Mouse (Mus musculus): Measurements from ENCODE around the gene Rimbp3.
"Not testable (repeated sequence)": the region's sequence is repeated elsewhere in the genome, so short reads cannot be mapped to it uniquely, and the experiment has no call there.

Gene Rimbp3

DNA sequence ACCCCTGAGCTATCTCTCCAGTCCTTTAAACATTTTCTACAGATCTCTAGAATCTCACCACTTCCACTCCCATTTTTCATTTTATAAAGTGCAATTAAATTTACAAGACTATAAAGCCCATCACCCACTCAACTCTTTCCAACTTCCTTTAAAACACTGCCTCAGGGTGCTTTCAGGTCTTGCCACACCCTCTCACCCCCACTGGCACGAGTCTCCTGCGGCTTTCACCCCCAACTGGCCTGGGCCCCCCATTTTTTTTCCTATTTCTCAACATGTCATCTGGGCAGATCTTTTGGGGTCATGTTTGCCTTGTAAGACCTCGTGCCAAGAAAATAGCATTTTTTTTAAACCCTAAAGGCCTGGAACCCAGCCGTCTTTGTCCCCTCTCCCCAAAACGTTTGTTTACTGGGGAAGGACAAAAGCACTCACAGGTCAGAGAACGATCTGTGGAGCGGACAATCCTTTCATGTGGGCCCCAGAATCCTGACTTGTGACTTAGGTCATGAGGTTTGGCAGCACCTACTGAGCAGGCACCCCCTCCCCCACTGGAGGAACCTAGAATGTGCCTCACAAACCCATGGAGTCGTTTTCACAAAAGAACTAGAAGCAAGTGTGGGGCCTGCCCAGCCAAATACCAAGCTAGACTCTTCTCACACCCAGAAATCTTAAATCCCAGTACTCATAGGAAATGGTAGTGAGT is 8.7 kb downstream of the Rimbp3 start:
- DNase-seq (ENCODE audit: low spot score in 2 of 2), result no peak

DNA sequence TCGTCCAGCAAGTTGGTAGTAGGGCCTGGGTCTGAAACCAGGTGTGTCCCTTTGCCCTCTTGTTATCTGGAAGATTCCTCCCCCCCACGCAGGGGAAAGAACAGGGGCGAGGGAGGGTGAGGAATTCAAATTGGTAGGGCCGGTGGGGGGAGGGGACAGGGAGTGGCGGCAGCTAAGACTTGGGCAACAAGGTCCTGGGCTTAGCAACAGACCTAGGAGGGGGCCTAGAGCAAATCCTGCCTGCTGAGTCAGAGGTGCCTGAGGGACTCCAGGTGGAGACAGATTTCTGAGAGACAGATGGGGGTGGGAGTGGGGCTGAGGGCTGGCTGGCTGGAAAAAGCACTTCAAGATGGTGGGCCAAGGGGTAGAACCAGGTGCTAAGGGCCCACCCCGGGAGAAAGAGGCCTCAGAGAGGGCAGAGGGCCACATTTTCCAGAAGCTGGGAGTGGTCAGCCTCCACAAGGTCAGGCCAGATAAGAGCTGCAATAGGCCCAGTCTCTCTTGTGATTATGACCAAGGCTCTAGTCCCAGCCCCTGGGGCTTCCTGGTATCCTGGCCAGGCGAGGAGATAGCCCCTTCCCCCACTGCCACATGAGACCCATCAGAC is 11.8 kb downstream of the Rimbp3 start:
- DNase-seq (ENCODE audit: low spot score in 2 of 2), result no peak

DNA sequence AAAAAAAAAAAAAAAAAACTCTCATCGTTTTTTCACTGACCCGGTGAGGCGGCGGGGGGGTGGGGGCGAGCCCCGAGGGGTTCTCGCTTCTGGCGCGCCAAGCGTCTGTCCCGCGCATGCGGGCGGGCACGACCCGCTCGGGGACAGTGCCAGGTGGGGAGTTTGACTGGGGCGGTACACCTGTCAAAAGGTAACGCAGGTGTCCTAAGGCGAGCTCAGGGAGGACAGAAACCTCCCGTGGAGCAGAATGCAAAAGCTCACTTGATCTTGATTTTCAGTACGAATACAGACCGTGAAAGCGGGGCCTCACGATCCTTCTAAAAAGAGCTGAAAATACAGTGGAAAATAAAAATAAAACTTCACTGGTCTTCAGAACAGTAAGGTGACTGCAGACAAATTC is 13.8 kb downstream of the Rimbp3 start:
- DNase-seq (ENCODE audit: low spot score in 2 of 2), result peak; percentile 77 to 96

DNA sequence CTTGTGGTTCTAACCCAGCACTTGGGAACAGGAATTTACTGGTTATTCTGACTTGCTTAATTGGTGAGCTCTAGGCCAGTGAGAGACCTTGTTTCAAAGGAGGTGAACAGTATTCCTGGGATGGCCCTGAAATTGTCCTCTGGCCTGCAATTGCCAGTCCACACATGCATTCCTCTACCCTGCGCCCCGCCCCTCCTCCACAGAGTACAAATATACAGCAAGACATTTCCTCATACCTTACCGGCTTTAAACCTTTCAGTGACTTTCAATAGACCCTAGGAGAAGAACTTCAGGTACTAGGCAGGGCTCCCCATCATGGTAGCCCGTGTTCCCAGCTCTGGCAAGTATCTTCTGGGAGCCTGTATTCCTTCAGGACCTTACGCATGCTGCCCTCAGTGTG is 17.2 kb downstream of the Rimbp3 start:
- DNase-seq (ENCODE audit: low spot score in 2 of 2), result no peak

DNA sequence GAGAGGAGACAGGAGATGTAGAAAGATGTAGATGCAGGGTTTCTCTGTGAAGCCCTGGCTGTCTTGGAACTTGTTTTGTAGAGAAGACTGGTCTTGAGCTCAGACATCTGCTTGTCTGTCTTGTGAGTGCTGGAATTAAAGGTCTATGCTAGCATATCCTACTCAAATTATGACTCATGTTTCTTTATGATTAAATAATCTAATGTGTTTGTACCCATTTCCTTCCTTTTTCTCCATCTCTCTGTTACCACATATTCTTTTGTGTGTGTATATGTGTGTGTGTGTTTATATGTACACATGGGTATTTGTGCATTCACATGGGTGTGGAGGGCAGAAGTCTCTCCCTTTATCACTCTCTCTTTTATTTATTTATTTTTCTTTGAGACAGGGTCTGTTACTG is 18.1 kb downstream of the Rimbp3 start:
- no peak for DNase-seq (ENCODE audit: low spot score in 2 of 2)

DNA sequence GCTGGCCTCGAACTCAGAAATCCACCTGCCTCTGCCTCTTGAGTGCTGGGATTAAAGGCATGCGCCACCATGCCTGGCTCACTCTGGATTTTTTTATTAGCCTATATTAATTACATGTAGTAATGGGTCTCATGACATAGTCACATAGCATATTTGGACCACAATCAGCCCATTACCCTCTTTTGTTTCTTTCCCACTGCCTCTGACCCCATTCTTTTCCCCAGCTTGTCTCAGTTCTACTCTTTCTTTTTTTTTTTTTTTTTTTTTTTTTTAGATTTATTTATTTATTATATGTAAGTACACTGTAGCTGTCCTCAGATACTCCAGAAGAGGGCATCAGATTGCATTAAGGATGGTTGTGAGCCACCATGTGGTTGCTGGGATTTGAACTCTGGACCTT is 23.1 kb downstream of the Rimbp3 start:
- not testable (repeated sequence) for DNase-seq (ENCODE audit: low spot score in 2 of 2)

DNA sequence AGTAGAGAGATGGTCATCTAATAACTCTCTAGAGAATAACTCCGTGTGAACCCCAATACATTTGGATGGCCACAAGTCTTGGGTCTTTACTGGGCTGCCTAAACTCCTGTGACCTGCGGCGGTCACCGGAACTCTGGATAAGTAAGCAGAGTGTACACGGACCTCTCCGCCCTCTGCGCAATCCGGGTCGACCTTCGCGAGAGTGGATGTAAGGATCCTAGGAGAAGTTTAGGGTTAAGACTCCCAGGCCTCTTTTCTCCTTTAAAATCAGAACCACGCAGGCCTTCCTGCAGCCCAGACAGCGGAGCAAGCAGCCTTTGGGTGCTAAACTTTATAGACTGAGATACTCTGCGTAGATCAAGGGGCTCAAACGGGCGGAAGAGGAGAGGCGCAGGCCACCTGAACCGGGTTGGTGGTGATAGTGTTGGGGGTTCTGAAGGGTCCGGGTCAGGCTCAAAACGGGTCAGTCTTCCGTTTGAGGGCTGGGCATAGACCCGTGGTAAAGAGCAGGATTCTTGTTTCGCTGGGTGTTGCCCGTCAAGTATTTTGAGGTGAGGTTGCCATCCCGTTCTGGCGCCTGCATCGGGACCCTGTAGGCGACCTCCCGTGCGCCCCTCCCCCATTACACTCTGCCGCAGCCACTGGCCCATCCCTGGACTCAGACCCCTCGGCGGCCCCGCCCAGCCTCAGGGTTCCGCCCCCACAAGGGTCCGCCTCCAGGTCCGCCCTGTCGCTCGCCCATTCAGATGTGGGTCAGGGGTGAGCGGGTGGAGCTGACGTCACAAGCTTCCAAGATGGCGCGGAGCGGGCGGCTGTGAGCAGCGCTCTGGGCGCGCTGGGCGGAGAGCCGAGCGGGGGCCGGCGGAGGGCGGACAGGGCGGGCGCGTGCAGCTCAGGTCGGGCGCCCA is 24.6 kb downstream of the Rimbp3 start, which contains the start of gene Hic2:
Hic2 (plus strand) TSS at position 779 of the 908 bp plus-strand sequence.
- peak; percentile 85 to 87 for DNase-seq (ENCODE audit: low spot score in 2 of 2)

DNA sequence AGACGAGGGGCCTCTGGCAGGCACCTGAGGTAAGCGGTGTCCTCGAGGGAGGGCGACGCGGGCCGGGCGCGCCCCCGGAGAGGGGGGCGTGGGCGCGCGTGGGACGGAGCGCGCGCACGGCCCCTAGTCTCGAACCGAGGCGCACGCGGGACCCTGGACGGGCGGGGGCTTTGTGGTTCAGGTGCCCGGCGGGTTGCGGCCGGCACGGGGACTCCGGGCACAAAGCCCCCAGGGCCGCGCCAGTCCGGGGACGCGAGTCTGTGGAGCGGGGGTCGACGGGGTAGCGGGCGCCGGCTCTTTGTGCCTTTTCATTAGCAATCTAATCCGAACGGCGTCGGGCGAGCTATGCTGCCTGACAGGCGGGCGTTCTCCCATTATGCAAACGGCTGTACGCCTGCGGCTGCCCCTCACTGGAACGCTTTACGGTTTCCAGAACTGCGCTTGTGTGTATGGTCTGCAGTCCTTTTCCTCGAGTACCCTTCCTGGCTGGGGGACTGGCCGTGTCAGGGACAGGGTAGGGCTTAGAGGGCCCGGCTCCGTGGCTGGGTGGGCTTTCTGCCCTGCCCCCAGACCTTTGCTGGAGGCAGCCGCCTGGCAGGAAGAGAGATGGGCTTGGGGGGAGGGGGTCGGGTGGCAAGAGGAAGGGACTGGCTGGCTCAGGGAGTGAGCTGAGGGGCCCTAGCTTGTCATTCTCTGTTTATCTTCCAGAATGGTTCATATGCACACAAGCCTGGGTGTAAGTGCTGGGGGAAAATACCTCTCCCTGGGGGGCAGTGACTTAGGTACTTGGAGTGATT is 25.5 kb downstream of the Rimbp3 start:
- peak in 1 of 2 experiments; percentile 31 for DNase-seq (ENCODE audit: low spot score in 2 of 2)

DNA sequence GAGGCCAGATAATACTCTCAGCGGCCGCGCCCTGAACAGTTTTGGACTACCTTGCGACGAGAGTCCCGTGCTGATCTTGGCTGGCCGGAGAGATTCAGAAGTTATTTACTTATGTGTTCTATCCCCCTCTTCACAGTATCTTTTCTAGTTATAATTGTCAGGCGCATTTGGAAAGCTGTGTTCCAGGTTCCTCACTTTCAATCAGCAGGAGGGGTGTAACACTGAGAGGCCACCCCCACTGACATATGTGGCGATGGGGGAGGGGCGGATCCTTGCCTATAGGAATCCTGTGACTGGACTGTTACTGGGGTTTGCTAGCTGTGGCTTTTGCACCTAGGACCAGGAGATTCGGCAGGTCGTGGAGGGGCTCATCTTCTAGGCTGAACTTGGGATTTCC is 26.1 kb downstream of the Rimbp3 start:
- DNase-seq (ENCODE audit: low spot score in 2 of 2), result peak; percentile 25 to 27

DNA sequence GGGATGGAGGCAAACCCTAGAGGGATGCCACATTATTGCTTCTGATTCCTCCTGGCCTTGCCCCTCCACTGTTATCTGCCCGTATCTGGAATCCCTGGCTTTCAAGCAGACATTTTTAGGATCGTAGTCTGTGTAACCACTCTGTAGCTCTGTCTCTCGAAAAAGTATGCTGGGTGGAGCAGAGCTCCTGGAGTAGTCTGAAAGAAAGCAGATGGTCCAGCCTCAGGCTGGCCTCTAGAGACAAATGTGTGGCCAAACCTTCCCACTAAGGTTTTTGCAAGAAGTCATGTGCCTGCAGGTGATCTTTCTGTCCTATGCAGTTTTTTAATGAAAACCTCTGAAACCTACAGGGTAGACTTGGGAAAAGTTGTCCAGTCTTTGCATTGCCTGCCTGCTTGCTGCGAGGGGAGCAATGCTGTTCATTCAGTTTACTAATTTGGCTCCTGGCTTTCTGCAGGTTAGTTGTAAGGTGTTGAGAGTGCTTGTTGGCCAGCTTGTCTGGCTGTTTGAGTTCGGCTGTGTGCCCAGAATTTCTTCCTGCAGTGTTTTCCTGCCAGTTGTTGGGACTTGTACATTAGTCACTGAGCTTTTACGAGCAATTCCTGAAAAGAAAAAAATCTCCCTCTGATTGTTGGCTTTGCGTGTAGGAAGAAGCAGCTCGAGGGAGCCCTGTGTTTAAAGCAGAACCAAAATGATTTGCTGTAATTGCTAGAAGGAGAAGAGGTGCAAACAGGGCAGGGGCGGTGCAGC is 26.7 kb downstream of the Rimbp3 start:
- DNase-seq (ENCODE audit: low spot score in 2 of 2), result no peak

DNA sequence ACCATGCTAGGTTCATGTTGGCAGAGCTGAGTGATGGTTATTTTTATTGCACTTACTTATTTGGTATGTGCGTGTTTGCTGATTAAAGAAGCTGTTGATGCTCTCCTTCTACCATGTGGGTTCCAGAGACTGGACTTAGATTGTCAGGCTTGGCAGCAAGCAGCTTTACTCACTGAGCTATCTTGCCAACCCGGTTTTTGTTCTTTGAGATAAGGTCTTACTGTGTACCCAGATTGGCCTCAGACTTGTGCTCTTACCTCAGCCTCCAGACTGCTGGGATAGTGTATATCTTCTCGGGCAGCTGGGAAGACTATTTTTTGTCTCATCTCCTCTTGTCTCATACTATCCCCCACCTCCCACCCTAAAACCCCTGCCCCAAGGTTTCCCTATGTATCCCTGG is 29.2 kb downstream of the Rimbp3 start:
- DNase-seq (ENCODE audit: low spot score in 2 of 2), result no peak

DNA sequence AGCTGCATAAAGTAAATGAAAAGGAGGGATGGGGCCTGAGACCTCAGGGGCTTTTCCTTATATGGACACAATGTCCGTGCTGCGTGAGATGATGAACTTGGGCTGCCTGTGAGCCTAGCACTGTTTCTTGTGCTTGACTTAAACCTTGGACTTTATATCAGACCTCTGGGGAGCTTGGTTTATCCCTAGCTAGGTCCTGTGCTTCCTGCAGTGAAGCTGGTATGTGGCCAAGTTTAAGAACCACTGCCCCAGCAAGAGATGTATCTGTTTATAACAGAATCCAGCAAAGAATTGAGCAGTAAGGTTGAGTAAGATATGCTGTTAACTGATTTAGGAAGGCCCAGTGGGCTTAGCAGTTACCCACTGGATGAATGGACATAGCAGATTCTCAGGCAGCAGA is 31.0 kb downstream of the Rimbp3 start:
- no peak for DNase-seq (ENCODE audit: low spot score in 2 of 2)

DNA sequence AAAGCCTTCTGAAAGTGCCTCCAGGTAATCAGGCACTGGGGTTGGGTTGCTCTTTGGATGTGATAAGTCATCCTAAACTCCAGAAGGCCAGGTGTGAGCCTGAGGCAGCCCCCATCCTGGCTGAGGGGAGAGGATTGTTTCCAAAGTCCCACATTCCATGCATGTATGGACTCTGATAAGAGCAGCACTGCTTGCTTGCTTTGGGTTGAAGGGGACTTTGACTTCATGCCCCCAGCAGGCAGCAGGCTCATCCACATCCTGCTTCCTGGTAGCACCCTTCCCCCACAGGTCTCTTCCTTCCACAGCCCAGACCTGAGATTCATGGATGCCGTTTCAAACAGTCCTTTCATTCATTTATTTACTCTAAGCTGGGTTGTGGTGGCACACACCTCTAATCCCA is 35.3 kb downstream of the Rimbp3 start:
- DNase-seq (ENCODE audit: low spot score in 2 of 2), result no peak

DNA sequence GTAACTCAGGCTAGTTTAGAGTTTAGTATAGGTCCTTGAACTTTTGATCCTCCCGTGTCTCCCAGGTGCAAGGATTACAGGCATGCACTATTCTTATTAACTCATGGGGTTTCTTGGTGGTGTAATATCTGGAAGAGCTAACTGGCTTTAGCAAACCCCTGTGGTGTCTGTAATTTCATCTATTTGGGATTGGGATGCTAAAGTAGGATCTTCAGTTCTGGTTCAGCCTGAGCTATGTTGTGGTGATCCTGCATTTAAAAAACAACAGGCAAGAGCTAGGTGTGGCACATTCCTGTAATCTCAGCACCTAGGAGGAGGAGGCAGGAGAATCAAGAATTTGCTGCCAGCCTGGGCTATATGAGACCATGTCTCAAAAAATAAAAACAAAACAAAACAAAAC is 36.6 kb downstream of the Rimbp3 start:
- DNase-seq (ENCODE audit: low spot score in 2 of 2), result no peak

DNA sequence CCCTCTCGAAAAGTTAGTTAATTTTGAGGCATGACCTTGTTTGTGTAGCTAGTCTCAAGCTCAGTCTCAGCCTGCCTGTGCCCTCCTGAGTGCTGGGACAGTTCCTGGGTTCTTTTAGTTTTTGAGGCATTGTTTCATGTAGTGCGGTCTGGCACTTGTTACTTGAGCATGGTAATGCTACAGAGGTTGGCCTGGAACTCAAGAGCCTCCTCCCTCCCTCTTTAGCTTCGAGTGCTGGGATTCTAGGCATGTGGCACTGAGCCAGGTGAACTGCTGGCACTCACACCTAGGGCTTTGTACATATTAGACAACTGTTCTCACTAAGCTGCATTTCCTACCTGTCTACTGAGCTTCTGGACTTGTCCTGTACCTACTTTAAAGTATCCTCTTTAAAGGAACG is 39.3 kb downstream of the Rimbp3 start:
- no peak for DNase-seq (ENCODE audit: low spot score in 2 of 2)

DNA sequence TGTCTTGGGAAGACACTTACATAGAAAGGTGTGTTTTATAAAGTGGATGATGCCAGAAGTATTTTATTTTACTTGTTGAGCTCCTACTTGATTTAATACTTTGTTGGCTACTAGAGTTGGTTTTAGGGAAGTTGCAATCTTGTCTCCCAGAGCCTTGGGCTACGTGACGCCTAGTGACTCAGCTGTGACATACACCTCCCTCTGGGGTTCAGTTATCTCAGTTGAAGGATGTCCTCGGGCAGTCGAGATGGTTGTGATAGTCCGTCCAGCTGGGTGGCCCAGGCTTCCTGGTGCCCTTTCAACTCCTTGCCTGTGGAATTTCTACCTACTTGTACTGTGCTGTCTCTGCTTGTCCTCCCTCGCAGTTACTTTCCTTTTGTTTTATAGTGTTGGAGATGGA is 40.7 kb downstream of the Rimbp3 start:
- DNase-seq (ENCODE audit: low spot score in 2 of 2), result no peak

DNA sequence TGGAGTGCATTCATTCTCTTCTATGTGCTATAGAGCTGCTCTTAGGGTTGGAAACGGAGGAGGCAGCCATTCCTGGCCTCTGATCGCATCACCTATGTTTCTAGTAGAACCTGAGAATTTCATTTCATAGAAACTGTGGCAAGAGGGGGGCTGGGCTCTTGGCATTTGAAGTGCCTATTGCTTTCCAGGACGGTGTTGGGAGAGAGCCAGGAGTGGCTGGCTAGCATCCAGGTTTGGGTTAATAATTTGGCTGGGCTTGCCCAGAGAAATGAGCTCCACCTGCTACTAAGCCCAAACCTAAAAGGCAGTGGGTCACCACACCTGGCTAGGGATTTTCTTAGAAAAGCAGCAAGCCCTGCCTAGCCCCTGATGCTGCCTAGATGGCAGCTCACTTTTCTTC is 43.1 kb downstream of the Rimbp3 start:
- no peak for DNase-seq (ENCODE audit: low spot score in 2 of 2)

DNA sequence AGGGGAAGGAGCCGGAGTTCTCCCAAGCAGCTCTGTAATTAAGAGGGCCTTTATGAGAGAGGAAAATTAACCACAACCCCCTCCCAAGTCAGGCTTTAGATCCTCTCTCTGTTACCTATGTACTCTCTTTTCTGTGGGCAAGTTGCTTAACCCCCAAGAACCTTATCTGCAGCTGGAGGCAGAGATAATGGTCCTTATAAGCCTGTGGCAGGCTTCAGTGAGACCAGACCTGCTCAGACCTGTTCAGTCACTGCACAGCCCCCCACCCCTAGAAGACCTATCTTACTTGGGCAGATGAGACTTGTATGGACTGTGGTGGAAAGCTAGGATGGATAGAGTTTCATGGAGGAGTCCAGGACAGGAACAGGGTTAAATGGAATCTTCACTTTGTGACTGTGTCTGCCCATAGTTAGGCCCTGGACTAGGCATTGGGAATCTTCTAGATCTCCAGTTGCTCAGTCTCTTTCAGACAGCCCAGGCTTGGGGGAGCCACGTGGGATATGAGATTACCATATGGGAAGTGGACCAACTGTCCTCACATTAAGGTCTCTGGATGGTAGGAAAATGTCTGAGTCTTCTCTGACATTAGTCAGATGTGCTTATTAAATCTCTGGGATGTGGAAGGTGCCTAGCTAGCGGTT is 43.8 kb downstream of the Rimbp3 start:
- no peak for DNase-seq (ENCODE audit: low spot score in 2 of 2)

DNA sequence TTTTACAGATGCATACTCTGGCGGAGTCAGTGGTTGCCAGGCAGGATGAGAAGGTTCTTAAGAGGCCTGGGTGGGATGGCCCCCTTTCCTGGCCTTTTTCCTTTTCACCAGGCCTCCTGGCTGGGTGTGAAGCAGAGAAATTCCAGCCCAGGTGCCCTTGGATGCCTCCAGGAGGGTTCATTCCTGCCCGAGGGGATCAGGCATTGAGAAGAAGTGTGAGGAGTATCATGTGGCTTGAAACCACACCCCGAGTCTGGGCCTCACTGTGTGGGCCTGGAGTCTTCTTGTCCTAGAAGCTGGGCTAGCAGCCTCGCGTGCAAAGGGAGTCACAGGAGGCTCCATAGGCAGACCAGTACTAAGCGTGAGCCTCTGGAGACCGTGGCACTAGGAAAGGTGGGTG is 44.4 kb downstream of the Rimbp3 start:
- no peak for DNase-seq (ENCODE audit: low spot score in 2 of 2)

DNA sequence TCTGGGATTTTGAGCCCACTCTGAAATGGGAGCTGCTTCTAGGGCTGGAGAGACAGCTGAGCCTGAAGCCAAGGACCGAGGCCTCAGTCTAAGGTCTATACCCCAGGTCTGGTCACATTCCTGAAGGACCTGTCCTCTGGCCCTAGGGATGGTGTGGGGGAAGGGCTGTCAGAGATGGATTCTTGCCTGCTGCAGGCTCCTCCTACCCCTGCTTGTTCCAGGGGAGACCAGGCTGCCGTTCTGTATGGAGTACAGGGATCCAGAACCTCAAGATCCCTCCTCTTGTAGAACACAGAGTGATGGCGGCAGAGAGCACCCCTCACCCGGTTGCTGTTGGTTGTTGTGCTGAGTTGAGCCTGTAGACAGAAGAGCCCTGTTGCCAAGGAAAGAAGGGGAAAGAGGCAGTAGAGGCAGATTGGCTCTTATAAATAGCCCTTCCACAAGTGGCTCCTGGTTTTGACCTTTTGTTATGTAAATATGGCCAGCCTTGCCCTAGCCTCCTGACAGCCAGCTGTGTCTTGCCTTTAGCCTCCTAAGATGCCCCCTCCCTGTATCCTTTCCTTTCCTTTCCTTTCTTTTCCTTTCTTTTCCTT is 45.7 kb downstream of the Rimbp3 start:
- no peak for DNase-seq (ENCODE audit: low spot score in 2 of 2)

Measured in frontal cortex, postnatal 14 days (tissue).